Mouse (Mus musculus) spleen, postnatal 14 days (tissue): Measurements from ENCODE around the gene Gm11562.
"Not testable (repeated sequence)": the region's sequence is repeated elsewhere in the genome, so short reads cannot be mapped to it uniquely, and the experiment has no call there.

Experiments
- DNase-seq, 2 experiments: peaks; one replicate each; pipeline ENCODE4 v3.0.0; 2021 to 2022; ENCODE audit warnings: low spot score in 2 of 2

Gm11562 gene

GRCm38 (mm10) chr11:99620335-99620734 is at the start of gene Gm11562:
Gene Gm11562, minus strand, starts transcription at chr11:99620435.
- DNase-seq = no peak

GRCm38 (mm10) chr11:99665860-99666259 is 45.6 kb upstream of the Gm11562 start, which contains the start of gene Krtap4-6:
Gene Krtap4-6, minus strand, starts transcription at chr11:99665960.
- DNase-seq = no peak

GRCm38 (mm10) chr11:99662802-99663201 is 42.6 kb upstream of the Gm11562 start:
- DNase-seq = no peak

GRCm38 (mm10) chr11:99659256-99659655 is 39.0 kb upstream of the Gm11562 start:
- DNase-seq = no peak

- not testable (repeated sequence) for DNase-seq
Observed at GRCm38 (mm10) chr11:99658467-99659010, 38.3 kb upstream of the Gm11562 start, which contains the start of gene Gm11563. Gene Gm11563, minus strand, starts transcription at chr11:99658960.

- DNase-seq = no peak
Observed at GRCm38 (mm10) chr11:99657051-99657450, 36.8 kb upstream of the Gm11562 start.

DNA sequence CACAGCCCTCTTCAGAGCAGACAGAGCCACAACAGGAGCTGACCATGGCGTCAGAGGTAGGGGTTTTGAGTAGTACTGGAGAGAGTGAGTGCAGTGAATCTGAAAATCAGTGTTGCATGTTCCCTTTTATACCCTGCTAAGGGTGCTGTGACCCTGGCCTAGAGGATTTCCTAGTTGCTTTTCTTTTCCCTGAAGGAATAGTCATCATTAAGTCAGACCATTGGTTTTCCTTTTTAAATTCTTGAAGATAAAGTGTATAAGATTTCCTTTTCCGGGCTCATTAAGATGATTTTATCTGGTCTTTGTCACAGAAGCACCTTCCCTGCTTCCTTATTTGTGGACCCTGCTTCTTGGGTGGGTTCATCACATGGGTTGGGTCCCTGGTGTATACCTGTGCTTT is 29.9 kb upstream of the Gm11562 start, which contains the start of gene Gm11555:
Gm11555 (minus strand) TSS at position 101 of the 400 bp plus-strand sequence.
- DNase-seq = no peak

DNA sequence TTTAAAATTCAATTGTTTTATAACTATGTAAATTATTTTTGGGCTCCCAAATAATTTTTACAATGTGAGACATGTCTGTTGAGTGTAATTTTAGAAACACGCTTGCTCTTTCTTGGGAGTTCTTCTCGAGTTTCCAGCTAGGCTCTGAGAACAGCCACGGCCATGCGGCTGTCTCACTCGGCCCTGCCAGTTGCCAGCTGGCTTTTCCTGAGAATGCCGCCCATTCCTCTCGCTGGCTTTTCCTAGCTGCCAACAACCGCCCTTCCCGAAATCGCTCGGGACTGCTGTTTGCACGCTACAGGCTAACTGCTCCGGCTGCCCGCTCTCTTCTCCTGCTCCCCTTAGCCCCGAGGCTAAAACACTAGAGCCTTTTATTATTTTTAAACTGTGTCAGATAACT is 26.2 kb upstream of the Gm11562 start:
- DNase-seq = no peak

GRCm38 (mm10) chr11:99644351-99644750 is 24.1 kb upstream of the Gm11562 start:
- no peak for DNase-seq

DNA sequence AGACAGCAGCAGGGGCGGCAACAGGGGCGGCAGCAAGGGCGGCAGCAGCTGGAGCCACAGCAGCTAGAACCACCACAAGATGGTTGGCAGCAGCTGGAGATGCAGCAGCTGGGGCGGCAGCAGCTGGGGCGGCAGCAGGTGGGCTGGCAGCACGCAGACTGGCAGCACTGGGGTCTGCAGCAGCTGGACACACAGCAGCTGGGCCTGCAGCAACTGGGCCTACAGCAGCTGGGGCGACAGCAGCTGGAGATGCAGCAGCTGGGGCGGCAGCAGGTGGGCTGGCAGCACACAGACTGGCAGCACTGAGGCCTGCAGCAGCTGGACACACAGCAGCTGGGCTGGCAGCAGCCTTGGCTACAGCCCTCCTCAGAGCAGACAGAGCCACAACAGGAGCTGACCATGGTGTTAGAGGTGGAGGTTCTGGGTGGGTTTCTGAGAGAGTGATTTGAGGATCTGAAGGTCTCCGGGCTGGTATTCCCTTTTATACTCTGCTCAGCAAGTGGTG is 23.5 kb upstream of the Gm11562 start, which contains the start of gene Krtap4-7:
Krtap4-7 (minus strand) TSS at position 455 of the 505 bp plus-strand sequence.
- DNase-seq = not testable (repeated sequence)

GRCm38 (mm10) chr11:99640926-99641325 is 20.7 kb upstream of the Gm11562 start:
- no peak for DNase-seq

DNA sequence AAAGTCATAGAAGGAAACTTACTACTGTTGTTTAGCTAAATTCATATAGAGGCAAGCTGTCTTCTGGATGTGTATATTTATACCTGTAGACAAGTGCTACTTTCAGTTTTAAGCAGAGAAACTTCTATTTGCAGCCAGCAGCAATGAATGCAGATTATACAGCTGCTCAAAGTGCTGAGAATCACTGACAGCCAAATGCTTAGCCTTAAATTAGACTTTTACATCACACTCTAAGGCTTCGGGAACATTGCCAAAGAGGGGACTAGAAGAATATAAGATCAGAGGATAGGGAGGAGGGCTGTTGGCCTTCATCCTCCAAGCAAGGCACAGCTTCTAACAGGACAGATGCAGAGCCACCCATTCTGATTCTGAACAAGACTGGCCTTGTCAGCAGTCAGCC is 16.9 kb upstream of the Gm11562 start:
- no peak for DNase-seq

- DNase-seq = no peak
Observed at GRCm38 (mm10) chr11:99634653-99635134, 14.5 kb upstream of the Gm11562 start, which contains the start of gene Krtap4-2. Gene Krtap4-2, minus strand, starts transcription at chr11:99635084.

GRCm38 (mm10) chr11:99633293-99633692 is 13.1 kb upstream of the Gm11562 start:
- no peak for DNase-seq

DNA sequence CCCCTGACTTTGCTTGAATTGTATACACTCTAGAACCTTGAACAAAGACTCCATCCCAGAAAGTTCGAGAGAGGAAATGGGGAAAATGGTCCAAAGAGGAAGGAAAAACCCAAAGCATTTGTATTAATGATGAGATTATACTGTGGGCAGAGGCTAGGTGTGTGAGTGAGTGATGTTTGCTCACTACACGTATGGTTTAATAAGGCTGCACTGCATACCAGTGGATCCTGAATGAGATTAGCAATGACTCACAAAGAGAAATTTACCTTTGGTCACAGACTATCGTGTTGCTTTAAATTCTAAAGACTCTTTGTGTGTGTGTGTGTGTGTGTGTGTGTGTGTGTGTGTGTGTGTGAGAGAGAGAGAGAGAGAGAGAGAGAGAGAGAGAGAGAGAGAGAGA is 10.7 kb upstream of the Gm11562 start:
- DNase-seq = no peak

GRCm38 (mm10) chr11:99628138-99628537 is 7.9 kb upstream of the Gm11562 start, which contains the start of gene Krtap4-1:
Gene Krtap4-1, minus strand, starts transcription at chr11:99628238.
- no peak for DNase-seq

DNA sequence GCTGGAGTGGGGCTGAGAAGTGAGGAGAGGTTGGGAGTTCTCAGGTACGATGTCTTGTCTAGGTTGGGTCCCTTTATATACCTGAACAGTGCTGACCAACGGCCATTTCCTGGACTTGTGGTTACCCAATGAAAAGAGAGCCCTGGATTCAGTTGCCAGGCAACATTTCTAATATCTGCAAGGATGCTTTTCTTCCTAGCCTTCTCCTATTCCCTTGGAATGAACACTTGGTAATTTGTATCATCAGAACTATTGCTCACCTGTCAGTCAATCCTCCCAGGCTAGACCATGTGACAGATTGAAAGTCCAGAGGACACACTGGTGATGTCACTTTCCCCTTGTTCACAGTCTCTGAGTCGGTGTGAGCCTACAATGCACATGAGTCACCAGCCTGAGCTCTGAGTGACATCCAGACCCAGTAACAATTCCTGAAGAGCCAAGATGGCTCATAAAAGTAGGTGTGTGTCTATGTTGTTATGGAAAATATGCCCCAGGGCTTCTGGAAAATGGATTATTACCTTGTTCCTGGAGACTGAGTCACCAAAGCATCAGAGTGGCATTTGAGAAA is 5.4 kb downstream of the Gm11562 start, which contains the start of gene Krtap2-4:
Krtap2-4 (minus strand) TSS at position 51 of the 568 bp plus-strand sequence.
- DNase-seq = no peak

DNA sequence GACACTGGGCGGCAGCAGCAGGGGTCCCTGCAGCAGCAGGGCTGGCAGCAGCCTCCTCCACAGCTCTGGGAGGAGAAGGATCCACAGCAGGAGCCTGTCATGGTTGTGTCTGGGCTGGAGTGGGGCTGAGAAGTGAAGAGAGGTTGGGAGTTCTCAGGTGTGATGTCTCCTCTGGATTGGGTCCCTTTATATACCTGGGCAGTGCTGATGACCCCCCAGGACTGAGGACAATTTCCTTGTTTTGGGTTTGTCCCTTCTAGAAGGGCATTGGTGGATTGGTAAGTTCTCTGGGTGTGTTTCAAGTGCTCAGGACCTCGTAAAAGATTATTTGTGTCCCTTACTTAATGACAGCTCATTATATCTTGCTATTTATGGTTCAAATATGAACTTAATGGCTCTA is 10.1 kb downstream of the Gm11562 start, which contains the start of gene Gm11937:
Gm11937 (minus strand) TSS at position 101 of the 400 bp plus-strand sequence.
- DNase-seq = not testable (repeated sequence)

GRCm38 (mm10) chr11:99609126-99609525 is 11.1 kb downstream of the Gm11562 start:
- no peak for DNase-seq

DNA sequence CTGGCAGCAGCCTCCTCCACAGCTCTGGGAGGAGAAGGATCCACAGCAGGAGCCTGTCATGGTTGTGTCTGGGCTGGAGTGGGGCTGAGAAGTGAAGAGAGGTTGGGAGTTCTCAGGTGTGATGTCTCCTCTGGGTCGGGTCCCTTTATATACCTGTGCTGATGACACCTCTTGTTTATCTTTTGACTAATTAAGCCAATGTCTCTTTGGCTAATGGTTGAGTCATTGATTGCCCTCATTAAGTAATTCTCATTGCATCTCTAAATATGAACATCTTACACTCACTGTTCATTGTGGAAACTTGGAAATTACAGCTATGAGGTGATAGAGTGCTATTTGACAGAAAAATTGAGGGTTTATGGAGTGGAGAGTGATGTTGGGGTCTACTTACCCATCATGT is 17.0 kb downstream of the Gm11562 start, which contains the start of gene Gm11938:
Gm11938 (minus strand) TSS at position 101 of the 400 bp plus-strand sequence.
- DNase-seq = not testable (repeated sequence)

DNA sequence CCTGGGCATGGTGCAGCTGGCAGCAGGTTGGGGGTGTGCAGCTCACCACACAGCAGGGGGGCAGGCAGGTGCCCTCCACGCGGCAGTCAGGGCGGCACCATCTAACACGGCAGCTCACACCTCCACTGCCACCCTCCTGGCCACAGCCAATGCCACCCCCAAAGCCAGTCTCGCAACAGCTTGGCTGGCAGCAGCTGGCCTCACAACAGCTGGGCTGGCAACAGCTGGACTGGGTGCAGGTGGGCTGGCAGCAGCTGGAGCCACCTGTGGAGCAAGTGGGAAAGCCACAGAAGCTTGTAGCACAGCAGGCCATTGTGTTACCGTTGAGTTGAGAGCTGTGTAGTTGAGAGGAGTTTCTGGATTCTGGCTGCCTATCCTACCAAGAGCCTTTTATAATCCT is 22.5 kb downstream of the Gm11562 start, which contains the start of gene Krtap9-3:
Krtap9-3 (minus strand) TSS at position 364 of the 400 bp plus-strand sequence.
- not testable (repeated sequence) for DNase-seq

GRCm38 (mm10) chr11:99590981-99591380 is 29.3 kb downstream of the Gm11562 start, which contains the start of gene Krtap1-3:
Gene Krtap1-3, minus strand, starts transcription at chr11:99591339.
- DNase-seq = no peak
